Mouse (Mus musculus) MEL (cell line): ENCODE measurements around the gene Ptpre. TPM values are rescaled to one million over a fixed set of nuclear protein-coding genes. Genes with fewer than 3 reads are reported as not detected.

Source experiments
- DNase-seq: peaks from one replicate; pipeline ENCODE4 v3.0.0; 2011; ENCODE audit warnings: low read depth, low spot score
- H3K27ac ChIP-seq: 2 replicates; pipeline ENCODE4 v1.5.1; 2012; ENCODE audit warnings: low read depth, mild to moderate bottlenecking, control low read depth, low read length, moderate library complexity; ENCODE audit not compliant: control insufficient read depth
- H3K27me3 ChIP-seq, 2 experiments: fragments of 150-350 bp in 1 of 2; sonication (generic) in 1 of 2; 2 replicates each; pipeline ENCODE4 v1.6.1; 2012; ENCODE audit warnings: low read length in 2 of 2, mild to moderate bottlenecking in 2 of 2, improper control_type of control experiment in 1 of 2, moderate library complexity in 1 of 2; ENCODE audit not compliant: insufficient read depth in 2 of 2, control insufficient read depth in 1 of 2
- H3K36me3 ChIP-seq, 2 experiments: 2 replicates each; pipeline ENCODE4 v1.6.1; 2012 to 2014; ENCODE audit warnings: low read length in 2 of 2, improper control_type of control experiment in 1 of 2, inconsistent platforms in 1 of 2, mild to moderate bottlenecking in 1 of 2; ENCODE audit not compliant: insufficient read depth in 2 of 2, control insufficient read depth in 1 of 2
- H3K4me1 ChIP-seq, 2 experiments: fragments of 150-350 bp in 1 of 2; sonication (generic) in 1 of 2; 2 replicates each; pipeline ENCODE4 v1.6.1; 2012; ENCODE audit warnings: low read length in 2 of 2, improper control_type of control experiment in 1 of 2, mild to moderate bottlenecking in 1 of 2; ENCODE audit not compliant: insufficient read depth in 2 of 2, control insufficient read depth in 1 of 2
- H3K4me3 ChIP-seq, 2 experiments: fragments of 150-350 bp in 1 of 2; sonication (generic) in 1 of 2; 2 replicates each; pipeline ENCODE4 v1.5.1; 2012; ENCODE audit warnings: low read depth in 2 of 2, low read length in 2 of 2, mild to moderate bottlenecking in 2 of 2, moderate library complexity in 2 of 2, control low read depth in 1 of 2, improper control_type of control experiment in 1 of 2; ENCODE audit not compliant: control insufficient read depth in 1 of 2, insufficient read depth in 1 of 2
- H3K79me2 ChIP-seq: 2 replicates; pipeline ENCODE4 v1.6.1; 2012; ENCODE audit warnings: mild to moderate bottlenecking, low read length, moderate library complexity; ENCODE audit not compliant: control insufficient read depth, poor library complexity, insufficient read depth
- H3K9ac ChIP-seq: 2 replicates; pipeline ENCODE4 v1.6.1; 2012; ENCODE audit warnings: low read depth, mild to moderate bottlenecking, control low read depth, low read length, moderate library complexity; ENCODE audit not compliant: control insufficient read depth, poor library complexity, severe bottlenecking
- H3K9me3 ChIP-seq: fragments of 150-350 bp; sonication (generic); replicated peaks from 2 replicates; pipeline ENCODE4 v1.6.1; 2012; ENCODE audit warnings: mild to moderate bottlenecking, low read length, improper control_type of control experiment, moderate library complexity; ENCODE audit not compliant: insufficient read depth
- BHLHE40 ChIP-seq: IDR thresholded peaks from 2 replicates; pipeline ENCODE4 v1.6.1; 2012; ENCODE audit warnings: low read depth, mild to moderate bottlenecking, inconsistent platforms, low read length, improper control_type of control experiment, borderline replicate concordance
- CHD1 ChIP-seq: IDR thresholded peaks from 2 replicates; pipeline ENCODE4 v1.6.1; 2012; ENCODE audit warnings: low read depth, mild to moderate bottlenecking, inconsistent platforms, low read length, improper control_type of control experiment
- CHD2 ChIP-seq: IDR thresholded peaks from 2 replicates; pipeline ENCODE4 v1.6.1; 2011; ENCODE audit warnings: low read length, improper control_type of control experiment
- CTCF ChIP-seq, 3 experiments: IDR thresholded peaks in 2 of 3; conservative IDR thresholded peaks in 1 of 3; 2 replicates each; pipeline ENCODE4 v1.5.1; 2011 to 2012; ENCODE audit warnings: low read length in 3 of 3, low read depth in 2 of 3, mild to moderate bottlenecking in 2 of 3, improper control_type of control experiment in 1 of 3, inconsistent platforms in 1 of 3, mixed read lengths in 1 of 3, moderate library complexity in 1 of 3; ENCODE audit not compliant: control insufficient read depth in 1 of 3, insufficient read depth in 1 of 3, poor library complexity in 1 of 3, severe bottlenecking in 1 of 3
- E2F4 ChIP-seq: IDR thresholded peaks from 2 replicates; pipeline ENCODE4 v1.6.1; 2011; ENCODE audit warnings: low read depth, low read length, improper control_type of control experiment, borderline replicate concordance
- ELF1 ChIP-seq: IDR thresholded peaks from 2 replicates; pipeline ENCODE4 v1.6.1; 2014; ENCODE audit warnings: low read depth, mild to moderate bottlenecking, inconsistent platforms, low read length, improper control_type of control experiment, moderate library complexity
- EP300 ChIP-seq, 2 experiments: IDR thresholded peaks; 2 replicates each; pipeline ENCODE4 v1.6.1; 2011; ENCODE audit warnings: improper control_type of control experiment in 2 of 2, low read length in 2 of 2, low read depth in 1 of 2, mild to moderate bottlenecking in 1 of 2
- ETS1 ChIP-seq: IDR thresholded peaks from 2 replicates; pipeline ENCODE4 v1.6.1; 2012; ENCODE audit warnings: low read depth, mild to moderate bottlenecking, inconsistent platforms, low read length, improper control_type of control experiment, moderate library complexity
- GABPA ChIP-seq: IDR thresholded peaks from 2 replicates; pipeline ENCODE4 v1.6.1; 2012; ENCODE audit warnings: low read depth, mild to moderate bottlenecking, inconsistent platforms, low read length, improper control_type of control experiment, moderate library complexity
- GATA1 ChIP-seq: IDR thresholded peaks from 2 replicates; pipeline ENCODE4 v1.6.1; 2011; ENCODE audit warnings: low read depth, low read length, improper control_type of control experiment
- HCFC1 ChIP-seq: IDR thresholded peaks from 2 replicates; pipeline ENCODE4 v1.6.1; 2012; ENCODE audit warnings: low read depth, mild to moderate bottlenecking, inconsistent platforms, low read length, improper control_type of control experiment, moderate library complexity
- JUND ChIP-seq: IDR thresholded peaks from 2 replicates; pipeline ENCODE4 v1.6.1; 2011; ENCODE audit warnings: low read depth, mild to moderate bottlenecking, improper control_type of control experiment, low read length
- KAT2A ChIP-seq: conservative IDR thresholded peaks from 2 replicates; pipeline ENCODE4 v1.6.1; 2012; ENCODE audit warnings: low read depth, low read length, improper control_type of control experiment, inconsistent platforms
- MAFK ChIP-seq: IDR thresholded peaks from 2 replicates; pipeline ENCODE4 v1.6.1; 2011; ENCODE audit warnings: low read depth, mild to moderate bottlenecking, low read length, improper control_type of control experiment, borderline replicate concordance
- MAX ChIP-seq: IDR thresholded peaks from 2 replicates; pipeline ENCODE4 v1.6.1; 2011; ENCODE audit warnings: low read length, improper control_type of control experiment
- MAZ ChIP-seq: IDR thresholded peaks from 2 replicates; pipeline ENCODE4 v1.6.1; 2012; ENCODE audit warnings: low read depth, mild to moderate bottlenecking, inconsistent platforms, low read length, improper control_type of control experiment
- MEF2A ChIP-seq: IDR thresholded peaks from 2 replicates; pipeline ENCODE4 v1.6.1; 2014; ENCODE audit warnings: low read depth, mild to moderate bottlenecking, inconsistent platforms, low read length, improper control_type of control experiment; ENCODE audit not compliant: poor library complexity, insufficient replicate concordance, severe bottlenecking; ENCODE audit errors: extremely low read depth
- MXI1 ChIP-seq: IDR thresholded peaks from 2 replicates; pipeline ENCODE4 v1.6.1; 2011; ENCODE audit warnings: mild to moderate bottlenecking, low read depth, low read length, improper control_type of control experiment
- MYB ChIP-seq: IDR thresholded peaks from 2 replicates; pipeline ENCODE4 v1.6.1; 2011; ENCODE audit warnings: mild to moderate bottlenecking, low read depth, low read length, improper control_type of control experiment
- MYC ChIP-seq: IDR thresholded peaks from 2 replicates; pipeline ENCODE4 v1.6.1; 2011; ENCODE audit warnings: low read depth, mild to moderate bottlenecking, low read length, improper control_type of control experiment, moderate library complexity
- NELFE ChIP-seq: IDR thresholded peaks from 2 replicates; pipeline ENCODE4 v1.6.1; 2011; ENCODE audit warnings: low read depth, low read length, improper control_type of control experiment
- NRF1 ChIP-seq: IDR thresholded peaks from 2 replicates; pipeline ENCODE4 v1.6.1; 2014; ENCODE audit warnings: low read depth, mild to moderate bottlenecking, inconsistent platforms, low read length, improper control_type of control experiment, moderate library complexity; ENCODE audit not compliant: poor library complexity, insufficient read depth, severe bottlenecking
- POLR2AphosphoS2 ChIP-seq: IDR thresholded peaks from 2 replicates; pipeline ENCODE4 v1.6.1; 2011; ENCODE audit warnings: low read length, improper control_type of control experiment
- POLR2AphosphoS5 ChIP-seq: IDR thresholded peaks from 2 replicates; pipeline ENCODE4 v1.6.1; 2012; ENCODE audit warnings: low read depth, borderline replicate concordance, mild to moderate bottlenecking, inconsistent platforms, low read length, moderate library complexity, mixed read lengths
- RAD21 ChIP-seq: IDR thresholded peaks from 2 replicates; pipeline ENCODE4 v1.6.1; 2011; ENCODE audit warnings: mild to moderate bottlenecking, low read depth, low read length, improper control_type of control experiment
- SMC3 ChIP-seq: IDR thresholded peaks from 2 replicates; pipeline ENCODE4 v1.6.1; 2011; ENCODE audit warnings: low read depth, low read length, improper control_type of control experiment
- TAL1 ChIP-seq: IDR thresholded peaks from 2 replicates; pipeline ENCODE4 v1.6.1; 2012; ENCODE audit warnings: mild to moderate bottlenecking, inconsistent platforms, low read length, moderate library complexity, mixed read lengths
- TBP ChIP-seq: IDR thresholded peaks from 2 replicates; pipeline ENCODE4 v1.8.0; 2011; ENCODE audit warnings: low read depth, low read length, improper control_type of control experiment
- UBTF ChIP-seq: IDR thresholded peaks from 2 replicates; pipeline ENCODE4 v1.6.1; 2012; ENCODE audit warnings: low read depth, mild to moderate bottlenecking, inconsistent platforms, low read length, improper control_type of control experiment, moderate library complexity, borderline replicate concordance; ENCODE audit not compliant: insufficient read depth
- USF1 ChIP-seq: IDR thresholded peaks from 2 replicates; pipeline ENCODE4 v1.6.1; 2014; ENCODE audit warnings: low read depth, mild to moderate bottlenecking, inconsistent platforms, low read length, improper control_type of control experiment, moderate library complexity
- USF2 ChIP-seq, 2 experiments: IDR thresholded peaks; 2 replicates each; pipeline ENCODE4 v1.6.1; 2011 to 2012; ENCODE audit warnings: improper control_type of control experiment in 2 of 2, low read length in 2 of 2, borderline replicate concordance in 1 of 2, inconsistent platforms in 1 of 2, low read depth in 1 of 2, mild to moderate bottlenecking in 1 of 2; ENCODE audit not compliant: insufficient read depth in 1 of 2
- ZC3H11A ChIP-seq: IDR thresholded peaks from 2 replicates; pipeline ENCODE4 v1.6.1; 2012; ENCODE audit warnings: low read depth, mild to moderate bottlenecking, inconsistent platforms, low read length, improper control_type of control experiment
- ZKSCAN1 ChIP-seq: IDR thresholded peaks from 2 replicates; pipeline ENCODE4 v1.6.1; 2012; ENCODE audit warnings: low read depth, mild to moderate bottlenecking, inconsistent platforms, low read length, improper control_type of control experiment, moderate library complexity
- ZMIZ1 ChIP-seq: IDR thresholded peaks from 2 replicates; pipeline ENCODE4 v1.6.1; 2012; ENCODE audit warnings: low read depth, mild to moderate bottlenecking, inconsistent platforms, low read length, improper control_type of control experiment, moderate library complexity
- ZNF384 ChIP-seq: IDR thresholded peaks from 2 replicates; pipeline ENCODE4 v1.6.1; 2012; ENCODE audit warnings: low read depth, mild to moderate bottlenecking, inconsistent platforms, low read length, improper control_type of control experiment
- polyA plus RNA-seq, 2 experiments: library from polyadenylated mRNA; stranded (reverse) in 1 of 2; unstranded in 1 of 2; fragments of >175 nt in 1 of 2; fragments of >200 nt in 1 of 2; gene quantifications; 2 replicates each; pipeline versions ENCODE4 v1.2.1 to v1.2.4; 2012; ENCODE audit warnings: low replicate concordance in 2 of 2, low read depth in 1 of 2; ENCODE audit not compliant: insufficient read length in 2 of 2, insufficient read depth in 1 of 2, missing spikeins in 1 of 2
- total RNA-seq: library from RNA; depleted of rRNA; stranded (reverse); fragments of 300-350 nt; gene quantifications from 2 replicates; pipeline ENCODE4 v1.2.3, GENCODE M21; 2012

The Ptpre gene
- total and polyA plus RNA-seq, 3 experiments: 4.9 to 12.9 TPM; not detected in 1

DNA sequence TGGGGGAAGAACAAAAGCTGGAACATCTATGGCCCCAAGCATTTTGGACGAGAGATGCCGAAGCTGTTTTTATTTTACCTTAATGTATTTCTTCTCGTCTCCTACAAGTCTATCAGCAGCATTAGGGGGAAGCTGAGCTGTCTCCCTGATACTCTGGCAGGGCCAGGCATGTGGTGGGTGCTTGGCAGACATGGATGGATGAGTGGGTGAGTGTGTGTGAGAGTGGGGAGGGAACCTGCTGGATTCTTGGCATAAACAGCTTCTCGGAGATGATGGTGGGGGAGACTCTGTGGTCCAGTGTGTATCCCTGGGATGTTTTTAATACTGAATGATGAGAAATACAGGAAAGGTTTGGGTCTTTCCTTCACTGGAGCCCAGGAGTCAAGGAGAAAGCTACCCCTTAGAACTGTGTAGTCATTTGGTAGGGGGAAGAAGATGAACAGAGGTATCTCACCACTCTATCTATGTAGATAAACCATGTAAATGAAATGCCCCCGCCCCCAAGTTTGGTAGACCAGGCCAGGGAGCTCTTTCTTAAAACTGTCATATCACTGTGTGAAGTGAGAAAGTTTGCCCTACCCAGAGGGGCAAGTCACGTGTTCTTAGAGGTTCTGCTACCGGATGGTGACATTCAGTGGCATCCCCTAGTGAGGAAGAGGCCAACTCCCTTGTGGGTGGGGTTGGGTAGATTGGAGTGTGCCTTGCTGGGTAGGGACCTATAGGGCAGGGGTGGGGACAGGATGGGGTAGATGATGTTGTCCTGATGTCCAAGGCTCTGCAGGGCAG is 43.2 kb downstream of the Ptpre start:
- Histone ChIP-seq H3K9me3 (no peaks in the 10 kb centered on the region), H3K36me3 (peaks cover 0 to 71% of the 10 kb centered on the region in 2 experiments; a peak in 2 of 4 replicates), H3K4me1 (peaks cover 26 to 70% of the 10 kb centered on the region in 2 experiments), H3K79me2 (peaks cover 21% of the 10 kb centered on the region), H3K27me3 (no peaks in the 10 kb centered on the region), H3K9ac (peak overlapping the region; percentile 54), H3K4me3 (peak overlapping the region; percentile 3 to 7; a peak in 2 of 4 replicates), H3K27ac (peak overlapping the region; percentile 99)
- peak; percentile 94 for DNase-seq
- TF ChIP-seq ZC3H11A (no peak), POLR2AphosphoS2 (peak; percentile 43; the same call in 1 of the 2 replicates), MAFK (no peak), ELF1 (no peak), MYB (0 out of 2 replicates have a peak, but pooled peaks have one; percentile 7), NELFE (peak; percentile 44), POLR2AphosphoS5 (no peak), MXI1 (peak; percentile 71), EP300 (IDR thresholded peaks at IDR 0.05; ENCODE audit: low read depth in 1 of 2, low read length in 2 of 2) (peak; percentile 34 to 71; a peak in 3 of 4 replicates), JUND (no peak), ETS1 (peak; percentile 70; the same call in 1 of the 2 replicates), SMC3 (no peak), NRF1 (no peak), ZKSCAN1 (no peak), KAT2A (no peak), TBP (peak; percentile 38; the same call in 1 of the 2 replicates), GATA1 (peak; percentile 76; the same call in 1 of the 2 replicates), MEF2A (no peak), USF2 (IDR thresholded peaks at IDR 0.05; ENCODE audit: borderline replicate concordance in 1 of 2, insufficient read depth in 1 of 2, low read depth in 1 of 2, low read length in 2 of 2) (peak; percentile 45 to 73; a peak in 3 of 4 replicates), MYC (peak; percentile 16; the same call in 1 of the 2 replicates), ZNF384 (no peak), CHD1 (peak; percentile 68), TAL1 (no peak), BHLHE40 (peak; percentile 70), MAZ (peak; percentile 52), CTCF (IDR thresholded peaks at IDR 0.05 in 2 of 3, conservative IDR thresholded peaks at IDR 0.05 in 1 of 3; ENCODE audit: control insufficient read depth in 1 of 3, insufficient read depth in 1 of 3, low read depth in 2 of 3, low read length in 3 of 3, poor library complexity in 1 of 3, severe bottlenecking in 1 of 3) (no peak), USF1 (peak; percentile 96), HCFC1 (peak; percentile 38; the same call in 1 of the 2 replicates), UBTF (no peak), E2F4 (no peak), ZMIZ1 (peak; percentile 61), RAD21 (no peak), CHD2 (no peak), MAX (peak; percentile 93), GABPA (no peak; the same call in 1 of the 2 replicates)
